Mouse (Mus musculus) kidney, adult 8-10 months (tissue): ENCODE data around the gene Aspdh.
A peak's percentile ranks its signal among the peaks of the same experiment; 100 is the strongest.

Experiments used
- DNase-seq, 2 experiments: peaks; one replicate each; pipeline ENCODE4 v3.0.0; 2022

Aspdh gene

DNA sequence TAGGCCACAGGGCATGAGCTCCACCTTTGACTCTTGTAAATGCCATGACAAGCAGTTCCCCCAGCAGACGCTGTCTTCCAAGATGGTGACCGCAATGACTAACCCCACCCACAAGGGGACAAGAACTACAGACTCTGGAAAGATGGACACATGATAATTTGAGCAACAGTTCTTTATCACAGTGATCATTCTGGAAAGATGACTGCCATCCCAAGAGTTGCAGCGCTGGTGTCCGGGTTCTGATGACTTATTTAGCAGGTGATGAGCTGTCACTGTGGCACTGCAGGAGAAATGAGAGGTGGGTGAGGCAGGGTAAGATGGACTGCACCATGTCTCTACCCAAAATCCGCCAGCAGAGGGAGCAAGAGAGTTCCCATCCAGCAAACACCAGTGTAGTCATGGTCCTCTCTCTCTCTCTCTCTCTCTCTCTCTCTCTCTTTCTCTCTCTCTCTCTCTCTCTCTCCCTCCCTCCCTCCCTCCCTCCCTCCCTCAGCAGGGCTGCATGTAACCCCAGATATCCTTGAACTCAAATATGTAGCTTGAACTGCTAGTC lies 36.4 kb downstream of the Aspdh start:
- DNase-seq, result peak; percentile 31 to 65

DNA sequence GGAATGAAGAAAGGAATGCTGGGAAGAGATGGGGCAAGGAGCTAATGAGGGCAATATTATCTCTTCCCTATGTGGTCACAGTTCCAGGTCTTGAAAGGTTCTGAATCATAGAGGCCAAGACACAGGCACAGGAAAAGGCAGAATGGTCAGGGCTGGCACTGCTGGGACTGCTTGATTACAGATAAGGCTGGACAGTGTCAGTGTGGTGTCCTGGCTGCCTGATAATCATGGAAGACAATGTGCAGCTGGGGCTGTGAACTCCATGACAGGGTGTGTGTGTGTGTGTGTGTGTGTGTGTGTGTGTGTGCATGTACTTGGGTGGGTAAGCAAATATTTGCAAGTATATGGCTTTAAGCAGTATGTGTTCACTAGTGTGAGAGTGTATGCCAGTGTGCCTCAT lies 42.3 kb downstream of the Aspdh start:
- DNase-seq, result no peak
